Mouse (Mus musculus): Measurements from ENCODE around the gene Usp53.

The Usp53 gene

GRCm38 (mm10) chr3:122984249-122985182, at the start of gene Usp53:
Usp53 (minus strand) TSS chr3:122984510.
- DNase-seq: peak; percentile 79 to 82

GRCm38 (mm10) chr3:123033804-123034203, 49.5 kb upstream of the Usp53 start:
- DNase-seq: no peak

GRCm38 (mm10) chr3:123025634-123026033, 41.3 kb upstream of the Usp53 start:
- no peak for DNase-seq

GRCm38 (mm10) chr3:123024496-123025234, 40.4 kb upstream of the Usp53 start:
- no peak for DNase-seq

GRCm38 (mm10) chr3:123018792-123019191, 34.5 kb upstream of the Usp53 start:
- DNase-seq: no peak

- no peak for DNase-seq
These were observed 29.2 kb upstream of the Usp53 start for GRCm38 (mm10) chr3:123013476-123013875.

GRCm38 (mm10) chr3:123009417-123009816, 25.1 kb upstream of the Usp53 start:
- no peak for DNase-seq

GRCm38 (mm10) chr3:123007386-123007785, 23.1 kb upstream of the Usp53 start:
- no peak for DNase-seq

- DNase-seq: no peak
These were observed 16.7 kb upstream of the Usp53 start for GRCm38 (mm10) chr3:123001053-123001452.

- DNase-seq: no peak
These were observed 14.2 kb upstream of the Usp53 start for GRCm38 (mm10) chr3:122998511-122998910.

- DNase-seq: no peak
These were observed 12.7 kb upstream of the Usp53 start for GRCm38 (mm10) chr3:122996968-122997367.

GRCm38 (mm10) chr3:122986906-122987305, 2.6 kb upstream of the Usp53 start:
- DNase-seq: no peak

GRCm38 (mm10) chr3:122986386-122986785, 2.1 kb upstream of the Usp53 start:
- no peak for DNase-seq

GRCm38 (mm10) chr3:122985183-122985944, 1.1 kb upstream of the Usp53 start:
- DNase-seq: no peak

GRCm38 (mm10) chr3:122983849-122984248, 461 bp downstream of the Usp53 start:
- DNase-seq: peak; percentile 42 to 45

- no peak for DNase-seq
These were observed 8.3 kb downstream of the Usp53 start for GRCm38 (mm10) chr3:122975964-122976363.

GRCm38 (mm10) chr3:122975363-122975762, 8.9 kb downstream of the Usp53 start:
- DNase-seq: no peak

- DNase-seq: no peak
These were observed 9.5 kb downstream of the Usp53 start for GRCm38 (mm10) chr3:122974833-122975232.

- DNase-seq: no peak
These were observed 12.0 kb downstream of the Usp53 start for GRCm38 (mm10) chr3:122972126-122972822.

- no peak for DNase-seq
These were observed 15.9 kb downstream of the Usp53 start for GRCm38 (mm10) chr3:122968391-122968790.

- DNase-seq: no peak
These were observed 20.0 kb downstream of the Usp53 start for GRCm38 (mm10) chr3:122964301-122964700.

- DNase-seq: no peak
These were observed 34.2 kb downstream of the Usp53 start for GRCm38 (mm10) chr3:122950129-122950528.

Measured in thymus, adult 18-20 months (tissue).